Mouse (Mus musculus): Measurements from ENCODE around the gene Ncapd2.

The Ncapd2 gene

DNA sequence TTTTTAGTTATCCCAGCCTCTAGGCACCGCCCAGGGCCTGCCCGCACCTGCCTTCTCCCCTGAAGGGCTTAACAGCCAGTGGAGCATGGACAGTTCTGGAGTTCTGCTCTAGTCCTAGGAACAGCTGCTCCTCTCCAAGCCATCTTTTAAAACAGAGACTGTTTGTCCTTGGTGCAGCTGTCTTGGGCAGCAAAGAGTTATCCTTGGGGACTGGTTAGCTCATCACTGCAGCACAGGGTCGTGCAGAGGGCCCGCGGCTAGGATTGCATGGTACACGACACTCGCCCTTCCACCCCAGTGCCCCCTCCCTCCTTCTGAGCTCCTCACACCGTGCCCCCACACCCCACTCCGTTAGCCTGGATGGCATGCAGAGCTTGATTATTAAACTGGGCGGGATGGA lies 44.2 kb downstream of the Ncapd2 start:
- no peak for DNase-seq (ENCODE audit: low spot score)

DNA sequence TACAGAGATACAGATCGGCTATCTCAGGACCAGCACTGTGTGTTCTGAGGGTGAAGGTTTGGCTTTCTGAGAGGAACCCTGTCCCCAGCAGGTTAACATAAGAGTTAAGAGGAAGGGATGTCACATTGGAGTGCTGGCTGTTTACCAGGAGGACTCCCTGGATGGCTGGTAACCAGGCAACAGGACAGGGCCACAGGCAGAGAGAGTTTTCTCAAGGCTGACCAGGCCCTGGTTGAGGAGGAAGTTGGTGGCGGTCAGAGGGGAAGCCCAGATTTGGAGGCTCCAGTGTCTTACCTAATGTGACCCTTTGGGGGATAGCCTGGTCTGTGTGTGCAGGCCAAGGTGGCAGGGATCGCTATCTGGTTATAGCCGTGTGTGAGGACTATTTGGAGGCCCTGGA lies 44.7 kb downstream of the Ncapd2 start:
- no peak for DNase-seq (ENCODE audit: low spot score)

DNA sequence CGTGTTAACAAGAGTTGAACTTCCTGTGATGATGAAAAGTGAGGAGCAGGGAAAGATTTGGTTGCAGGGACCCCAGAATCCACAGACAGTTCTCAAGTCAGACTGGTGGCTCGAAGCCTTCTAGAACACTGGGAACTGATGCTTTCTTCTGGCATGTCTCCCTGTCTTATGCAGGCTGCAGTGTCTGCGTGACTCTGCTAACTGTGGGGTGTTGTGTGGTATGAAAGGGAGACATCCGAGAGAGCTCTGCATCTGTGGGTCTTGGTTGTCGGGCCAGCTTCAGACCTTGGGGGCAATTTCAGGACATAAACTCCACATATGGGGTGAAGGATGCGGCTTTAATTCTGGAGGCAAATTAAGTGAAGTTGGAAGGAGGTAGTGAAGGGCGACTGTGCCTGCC lies 45.4 kb downstream of the Ncapd2 start:
- DNase-seq (ENCODE audit: low spot score) = no peak

DNA sequence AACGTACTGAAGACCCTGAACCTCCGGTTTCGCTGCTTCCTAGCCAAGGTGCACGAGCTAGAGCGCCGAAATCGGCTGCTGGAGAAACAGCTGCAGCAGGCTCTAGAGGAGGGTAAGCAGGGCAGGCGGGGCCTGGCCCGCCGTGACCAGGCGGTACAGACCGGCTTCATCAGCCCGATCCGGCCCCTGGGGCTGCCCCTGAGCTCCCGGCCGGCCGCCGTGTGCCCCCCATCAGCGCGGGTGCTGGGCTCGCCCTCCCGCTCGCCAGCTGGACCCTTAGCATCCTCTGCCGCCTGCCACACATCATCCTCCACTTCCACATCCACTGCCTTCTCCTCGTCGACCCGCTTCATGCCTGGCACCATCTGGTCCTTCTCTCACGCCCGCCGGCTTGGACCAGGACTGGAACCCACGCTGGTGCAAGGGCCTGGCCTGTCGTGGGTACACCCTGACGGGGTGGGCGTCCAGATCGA lies 46.0 kb downstream of the Ncapd2 start:
- no peak for DNase-seq (ENCODE audit: low spot score)

DNA sequence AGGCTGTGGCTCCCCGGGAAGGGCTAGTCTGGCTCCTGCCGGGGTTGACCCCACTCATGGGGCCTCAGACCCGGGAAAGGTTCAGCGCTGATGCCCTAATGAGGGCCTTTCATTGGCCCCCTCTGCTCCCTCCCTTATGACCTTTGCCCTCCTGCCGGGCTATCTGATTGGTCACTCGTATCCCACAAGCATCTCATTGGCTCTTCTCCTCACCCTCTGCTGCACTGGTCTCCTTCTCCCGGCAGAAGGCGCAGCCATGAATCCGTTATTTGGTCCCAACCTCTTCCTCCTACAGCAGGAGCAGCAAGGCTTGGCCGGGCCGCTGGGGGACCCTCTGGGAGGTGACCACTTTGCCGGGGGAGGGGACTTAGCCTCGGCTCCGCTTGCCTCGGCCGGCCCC lies 46.5 kb downstream of the Ncapd2 start, which contains the start of gene Iffo1:
Gene Iffo1, plus strand, starts transcription at position 241 of the 400 bp plus-strand sequence.
- DNase-seq (ENCODE audit: low spot score) = peak; percentile 86

DNA sequence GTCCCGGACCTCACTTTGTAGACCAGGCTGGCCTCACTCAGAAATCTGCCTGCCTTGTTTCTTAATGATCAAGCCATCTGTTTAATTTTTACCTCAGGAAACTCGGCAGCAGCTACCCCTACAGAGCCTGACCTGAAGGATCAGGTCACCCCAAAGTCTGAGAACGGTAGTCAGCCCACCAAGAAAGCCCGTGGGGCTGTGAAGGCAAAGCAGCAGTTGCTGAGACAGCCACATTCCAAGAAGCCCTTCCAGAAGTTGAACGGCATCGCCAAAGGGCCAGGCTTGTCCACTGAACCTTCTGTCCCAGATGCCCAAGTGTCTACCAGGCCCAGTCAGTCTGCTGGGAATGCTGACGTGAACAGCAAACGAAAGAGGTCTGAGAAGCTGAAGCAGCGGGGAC lies 47.6 kb downstream of the Ncapd2 start:
- no peak for DNase-seq (ENCODE audit: low spot score)

DNA sequence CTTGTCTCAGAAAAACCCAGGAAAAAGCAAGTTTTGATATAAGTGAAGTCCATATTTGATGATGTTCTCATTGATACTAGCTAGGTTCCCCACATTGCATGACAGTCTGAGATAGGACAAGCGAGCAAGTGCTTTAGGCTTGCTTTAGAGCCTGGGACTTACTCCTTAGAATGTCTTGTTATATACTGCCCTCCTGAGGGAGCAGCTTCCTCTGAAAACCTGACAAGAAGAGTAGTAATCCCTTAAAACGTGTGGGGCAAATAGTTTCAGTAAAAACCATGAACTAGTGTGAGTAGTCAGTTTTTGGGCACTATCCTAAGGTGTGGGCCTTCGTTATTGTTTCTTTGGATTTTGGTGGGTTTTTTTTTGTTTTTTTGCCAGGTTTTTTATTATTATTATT lies 48.4 kb downstream of the Ncapd2 start:
- DNase-seq (ENCODE audit: low spot score) = no peak

DNA sequence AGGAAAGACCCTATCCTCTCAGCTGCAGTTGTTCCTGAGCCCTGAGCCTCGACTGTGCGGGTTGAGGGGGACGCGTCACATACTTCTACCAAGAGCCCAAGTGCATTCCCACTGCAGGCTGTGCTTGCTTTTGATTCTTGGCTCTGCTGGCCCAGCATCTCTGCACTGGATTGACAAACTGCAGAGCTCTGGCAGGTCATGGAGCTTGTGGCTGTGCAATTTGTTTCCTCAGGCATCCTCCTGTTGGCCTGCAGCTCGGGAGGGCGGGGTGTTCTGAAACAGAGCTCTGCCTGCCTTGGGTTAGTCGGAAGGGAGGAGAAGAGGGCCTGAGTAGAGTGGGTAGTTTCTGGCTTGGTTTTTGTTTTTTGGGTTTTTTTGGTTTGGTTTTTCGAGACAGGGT lies 49.1 kb downstream of the Ncapd2 start:
- no peak for DNase-seq (ENCODE audit: low spot score)

DNA sequence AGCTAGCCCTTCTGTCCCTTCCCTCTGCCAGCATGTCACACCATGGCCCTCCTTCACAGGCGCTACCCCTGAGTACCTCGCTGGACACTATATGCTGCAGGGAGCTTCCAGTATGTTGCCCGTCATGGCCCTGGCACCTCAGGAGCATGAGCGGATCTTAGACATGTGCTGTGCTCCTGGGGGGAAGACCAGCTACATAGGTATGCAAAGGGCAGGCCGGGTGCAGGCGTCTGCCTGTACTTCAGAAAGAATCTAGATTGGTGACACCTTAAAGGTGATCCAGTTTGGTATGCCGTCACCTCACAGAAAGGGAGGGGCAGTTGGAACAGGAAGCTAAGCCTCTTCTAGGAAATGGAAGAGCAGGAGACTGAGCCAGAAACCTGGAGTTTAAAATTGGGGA lies 51.8 kb downstream of the Ncapd2 start:
- no peak for DNase-seq (ENCODE audit: low spot score)

DNA sequence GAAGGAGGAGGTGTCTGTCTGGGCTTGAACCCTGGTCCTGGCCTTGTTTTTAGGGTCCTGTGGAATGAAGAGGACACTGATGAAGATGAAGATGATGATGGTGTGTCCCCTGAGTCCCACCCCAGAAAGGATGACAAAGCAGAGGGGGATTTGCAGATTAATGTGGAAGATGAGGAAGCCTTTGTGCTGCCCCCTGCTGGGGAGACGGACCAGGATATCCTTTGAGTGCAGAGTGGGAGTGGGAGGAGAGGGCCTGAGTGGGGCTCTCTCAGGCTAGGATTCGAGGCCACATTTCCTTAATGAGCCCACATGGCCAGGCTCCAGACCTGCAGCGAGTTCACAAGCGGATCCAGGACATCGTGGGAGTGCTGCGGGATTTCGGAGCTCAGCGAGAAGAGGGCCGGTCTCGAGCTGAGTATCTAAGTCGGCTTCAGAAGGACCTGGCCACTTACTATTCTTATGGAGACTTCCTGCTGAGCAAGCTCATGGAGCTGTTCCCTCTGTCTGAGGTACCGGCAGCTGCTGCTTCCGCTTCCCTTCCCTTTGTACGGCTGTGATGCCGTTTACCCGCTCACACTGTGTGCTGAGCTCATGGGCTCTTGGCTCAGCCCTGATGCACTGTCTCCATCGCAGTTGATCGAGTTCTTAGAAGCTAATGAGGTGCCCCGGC lies 54.4 kb downstream of the Ncapd2 start:
- no peak for DNase-seq (ENCODE audit: low spot score)

DNA sequence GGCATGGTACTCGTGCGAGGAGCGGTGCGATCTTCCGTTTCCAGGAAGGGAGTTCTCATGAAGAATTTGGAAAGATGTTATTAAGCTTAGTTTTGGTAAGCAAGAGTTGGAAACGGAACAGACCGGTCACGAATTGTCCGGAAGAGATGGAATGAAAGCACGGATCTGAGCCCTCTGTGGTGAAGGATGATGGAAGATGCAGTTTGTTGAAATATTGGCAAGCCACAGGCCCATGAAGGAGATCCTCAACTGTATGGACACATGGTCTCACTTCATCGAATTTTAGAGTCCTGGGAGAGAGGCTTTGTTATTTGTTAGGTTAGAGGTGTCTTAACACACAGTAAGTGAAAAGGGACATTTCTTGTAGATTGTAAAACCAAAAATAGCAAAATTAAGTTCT lies 59.0 kb downstream of the Ncapd2 start:
- DNase-seq (ENCODE audit: low spot score) = no peak

DNA sequence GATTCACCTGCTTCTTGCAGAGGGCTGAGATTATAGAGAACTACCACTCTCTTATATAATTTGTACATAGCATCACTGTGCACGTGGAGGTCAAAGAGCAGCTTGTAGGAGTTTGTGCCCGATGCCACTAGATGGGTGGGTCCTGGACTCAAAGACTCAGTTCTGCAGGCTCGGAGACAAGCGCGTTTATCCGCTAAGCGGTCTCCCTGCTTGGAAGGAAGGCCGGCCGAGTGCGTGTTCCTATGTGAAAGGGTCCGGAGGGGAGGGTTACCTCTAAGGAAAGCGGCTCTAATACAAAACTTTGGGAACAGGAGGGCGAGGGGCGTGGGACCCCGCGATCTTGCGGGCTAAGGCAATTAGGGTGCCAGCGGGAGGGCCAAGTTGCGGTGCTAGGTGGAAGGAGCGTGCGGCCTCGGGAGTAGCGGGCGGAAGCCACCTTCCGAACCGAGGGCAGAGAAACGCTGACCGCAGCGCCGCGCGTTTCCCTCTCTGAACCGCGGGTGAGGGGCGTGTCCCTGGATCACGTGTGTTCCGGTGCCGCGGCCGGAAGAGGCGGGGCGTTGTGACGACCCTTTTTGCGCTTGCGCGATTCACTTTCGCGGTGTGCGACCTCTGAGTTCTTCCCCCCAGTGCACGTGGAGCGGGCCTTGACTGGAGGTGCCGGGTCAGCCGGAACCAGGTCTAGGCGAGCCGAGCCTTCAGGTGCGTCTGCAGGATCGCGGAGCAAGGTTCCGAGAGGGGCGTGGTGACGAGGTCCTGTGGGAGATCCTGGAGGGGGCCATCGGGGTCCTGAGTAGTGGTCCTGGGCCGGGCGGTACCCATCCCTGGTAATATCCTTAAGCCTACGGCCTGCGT lies 60.0 kb downstream of the Ncapd2 start, which contains the start of gene Nop2:
Gene Nop2, plus strand, starts transcription at position 608 of the 855 bp plus-strand sequence.
- DNase-seq (ENCODE audit: low spot score) = peak; percentile 77

DNA sequence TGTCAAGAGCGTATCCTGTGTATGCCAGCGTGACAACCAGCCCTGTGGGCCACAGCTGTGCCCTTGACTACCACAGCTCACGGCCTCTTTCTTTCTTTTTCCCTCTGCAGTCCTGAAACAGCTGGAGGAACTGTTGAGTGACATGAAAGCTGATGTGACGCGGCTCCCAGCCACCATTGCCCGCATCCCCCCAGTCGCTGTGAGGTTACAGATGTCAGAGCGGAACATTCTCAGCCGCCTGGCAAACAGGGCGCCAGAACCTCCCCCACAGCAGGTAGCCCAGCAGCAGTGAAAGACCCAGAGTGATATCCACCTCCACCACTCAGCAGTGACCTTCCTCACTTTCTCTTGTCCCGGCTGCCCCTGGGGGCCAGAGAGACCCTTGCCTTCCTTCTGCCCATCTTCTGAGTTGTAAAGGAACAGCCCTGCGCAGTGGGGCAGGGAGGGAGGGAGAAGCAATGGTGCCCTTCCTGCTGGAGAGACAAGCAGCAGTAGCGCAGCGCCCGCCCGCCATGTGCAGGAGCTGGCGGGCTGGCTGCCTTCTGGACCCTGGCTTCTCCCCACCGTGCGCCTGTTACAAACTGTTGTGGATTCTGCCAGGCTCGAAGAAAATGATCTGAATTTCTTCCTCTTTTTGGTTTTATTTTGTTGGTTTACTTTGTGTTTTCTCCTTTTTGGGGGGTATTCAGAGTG lies 61.6 kb downstream of the Ncapd2 start:
- no peak for DNase-seq (ENCODE audit: low spot score)

DNA sequence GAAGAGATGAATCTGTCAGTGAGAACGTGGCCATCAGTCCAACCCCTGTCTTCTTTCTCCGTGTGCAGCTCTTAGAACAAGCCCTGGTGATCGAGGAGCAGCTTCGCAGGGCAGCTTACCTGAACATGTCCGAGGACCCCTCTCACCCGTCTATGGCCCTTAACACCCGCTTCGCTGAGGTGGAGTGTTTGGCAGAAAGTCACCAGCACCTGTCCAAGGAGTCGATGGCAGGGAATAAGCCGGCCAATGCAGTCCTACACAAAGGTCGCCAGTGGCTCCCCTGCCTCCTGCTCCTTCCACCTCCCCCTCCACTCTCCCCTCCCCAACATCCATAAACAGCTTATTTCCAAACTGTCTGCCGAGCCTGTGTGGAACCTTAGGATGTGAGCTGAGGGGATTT lies 62.8 kb downstream of the Ncapd2 start:
- no peak for DNase-seq (ENCODE audit: low spot score)

DNA sequence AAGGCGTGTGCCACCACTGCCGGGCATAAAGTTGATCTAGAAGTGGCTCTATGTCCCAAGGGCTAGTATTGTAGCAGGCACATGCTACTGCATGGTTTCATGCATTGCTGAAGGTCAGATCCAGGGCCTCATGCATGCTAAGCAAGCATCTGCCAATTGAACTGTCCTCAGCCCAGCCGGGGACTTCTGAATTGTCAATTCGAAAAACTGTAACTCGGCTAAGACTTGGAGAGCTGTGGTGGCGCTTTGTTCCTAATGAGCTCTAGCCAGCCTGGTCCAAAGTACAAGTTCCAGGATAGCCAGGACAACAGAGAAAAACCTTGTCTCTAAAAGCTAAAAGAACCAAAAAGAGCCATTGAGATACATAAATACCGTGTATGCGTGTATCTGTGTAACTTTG lies 72.1 kb downstream of the Ncapd2 start:
- no peak for DNase-seq (ENCODE audit: low spot score)
